Mouse (Mus musculus): ENCODE results near the gene Pnma1.

Gene Pnma1

DNA sequence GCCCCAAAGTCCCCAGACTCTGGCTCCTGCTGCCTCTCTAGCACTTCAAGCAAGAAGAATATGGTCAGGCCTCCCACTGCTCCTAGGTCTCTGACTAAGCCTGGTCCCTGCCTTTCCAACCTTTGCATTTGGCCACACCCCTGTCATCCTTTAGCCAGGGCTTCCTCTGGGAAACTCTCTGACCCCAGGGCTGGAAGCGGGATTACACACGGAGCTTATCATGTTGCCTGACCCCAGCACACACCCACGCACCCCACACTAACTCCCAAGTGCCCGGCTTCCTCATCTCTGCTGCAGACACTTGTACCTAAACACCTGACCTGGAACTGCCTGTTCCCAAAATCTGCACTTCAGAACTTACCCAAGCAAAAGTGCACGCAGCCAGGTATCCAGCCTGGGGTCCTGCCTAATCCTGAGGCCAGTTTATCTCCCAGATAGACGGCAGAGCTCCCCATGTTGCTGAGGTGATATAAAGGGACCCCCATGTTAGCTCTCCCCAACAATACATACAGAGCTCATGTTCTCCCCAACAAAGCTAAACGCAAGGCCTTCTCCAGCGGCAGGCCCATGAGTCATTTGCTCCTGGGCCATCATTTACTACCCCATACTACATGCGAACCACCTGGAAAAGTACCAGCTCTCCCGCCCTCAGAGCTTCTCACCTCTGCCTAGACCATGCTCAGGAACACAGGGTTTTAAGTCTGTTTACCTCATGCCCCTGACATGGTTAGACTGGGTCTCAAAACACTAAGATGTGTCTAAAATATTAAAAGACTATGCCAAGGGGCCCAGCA lies 30.6 kb upstream of the Pnma1 start:
- no peak for DNase-seq (ENCODE audit: extremely low spot score, low read depth, low spot score)

DNA sequence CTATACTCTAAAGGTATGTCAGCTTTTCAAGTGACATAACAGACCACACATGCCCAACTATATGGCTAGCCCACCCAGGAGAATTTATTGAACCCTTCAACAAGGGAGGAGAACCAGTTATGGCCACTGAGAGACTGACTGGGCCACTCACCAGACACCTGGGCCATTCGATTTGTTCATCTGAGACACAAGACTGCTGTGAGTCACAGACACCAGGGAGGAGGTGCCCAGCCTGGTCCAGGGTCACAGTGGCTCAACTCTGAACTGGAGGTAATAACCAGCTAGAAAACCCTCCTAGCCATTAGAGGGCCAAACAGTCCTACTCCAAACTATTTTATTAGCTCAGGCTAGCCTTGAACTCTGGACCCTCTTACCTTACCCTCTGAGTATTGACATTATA lies 29.8 kb upstream of the Pnma1 start:
- no peak for DNase-seq (ENCODE audit: extremely low spot score, low read depth, low spot score)

DNA sequence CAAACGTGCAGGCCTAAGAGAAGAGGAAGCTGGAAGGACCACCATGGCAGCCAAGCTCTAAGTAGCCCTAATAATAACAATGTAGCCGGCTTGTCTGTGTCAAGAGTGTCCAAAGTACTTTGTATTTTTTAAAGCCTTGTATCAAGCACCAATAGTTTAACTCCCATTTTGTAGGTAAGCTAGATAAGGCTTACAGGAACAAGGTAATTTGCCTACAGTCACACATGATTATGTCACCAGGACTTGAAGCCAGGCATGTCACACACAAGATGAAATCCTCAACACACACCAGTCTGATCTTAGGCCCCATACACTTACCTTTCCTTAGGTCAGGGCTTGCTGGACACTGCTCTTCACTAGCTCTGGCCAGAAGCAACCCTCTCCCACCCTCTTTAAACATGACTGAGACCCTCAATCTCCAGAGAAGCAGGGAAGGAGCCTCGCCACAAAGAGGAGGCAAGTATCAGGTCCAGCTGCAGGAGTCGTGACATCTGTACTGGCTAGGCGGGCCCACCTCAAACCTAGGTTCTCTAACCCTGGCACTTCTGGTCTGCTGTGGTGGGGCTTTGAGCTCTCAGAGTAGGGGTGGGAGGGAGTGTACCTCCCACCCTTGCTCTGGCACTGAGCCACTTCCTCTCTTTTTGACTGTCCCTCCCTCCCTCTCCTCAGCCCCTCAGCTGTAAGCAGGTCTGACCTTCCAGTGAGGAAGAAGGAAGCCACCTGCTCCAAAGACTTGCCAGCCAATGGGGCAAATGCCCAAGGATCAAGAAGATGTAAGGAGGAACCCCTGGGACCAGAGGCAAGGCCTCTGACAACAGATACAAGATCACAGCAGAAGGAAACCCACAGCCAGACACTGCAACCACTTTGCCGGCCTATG lies 28.8 kb upstream of the Pnma1 start:
- DNase-seq (ENCODE audit: extremely low spot score, low read depth, low spot score): no peak

DNA sequence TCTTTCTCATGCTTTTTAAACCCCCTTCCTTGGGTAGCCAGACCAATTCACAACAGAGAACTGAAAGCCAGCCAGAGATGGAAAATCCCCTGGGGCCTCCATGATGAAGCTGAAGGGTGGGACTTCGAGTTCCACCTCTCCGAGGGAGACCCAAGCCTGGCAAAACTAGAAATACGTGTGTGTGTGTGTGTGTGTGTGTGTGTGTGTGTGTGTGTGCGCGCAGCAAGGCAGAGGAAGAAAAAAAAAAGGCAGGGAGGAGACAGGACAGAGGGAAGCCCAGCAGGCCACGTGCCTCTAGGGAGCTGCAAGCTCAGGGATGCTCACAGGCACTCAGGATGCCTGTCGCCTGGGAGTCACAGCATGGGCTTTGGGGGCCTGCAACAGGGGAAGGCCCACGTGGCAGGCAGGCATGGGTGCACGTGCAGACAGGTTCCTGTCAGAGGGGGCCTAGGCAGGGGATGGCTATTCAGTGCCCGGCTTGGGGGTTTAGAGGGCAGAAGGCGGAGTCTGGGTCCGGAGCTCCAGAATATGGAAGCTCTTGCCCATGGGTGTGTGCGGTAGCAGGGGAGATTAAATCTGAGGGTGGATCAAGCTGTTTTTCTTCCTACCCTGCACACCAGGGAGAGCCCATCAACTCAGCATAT lies 28.0 kb upstream of the Pnma1 start:
- DNase-seq (ENCODE audit: extremely low spot score, low read depth, low spot score): no peak

DNA sequence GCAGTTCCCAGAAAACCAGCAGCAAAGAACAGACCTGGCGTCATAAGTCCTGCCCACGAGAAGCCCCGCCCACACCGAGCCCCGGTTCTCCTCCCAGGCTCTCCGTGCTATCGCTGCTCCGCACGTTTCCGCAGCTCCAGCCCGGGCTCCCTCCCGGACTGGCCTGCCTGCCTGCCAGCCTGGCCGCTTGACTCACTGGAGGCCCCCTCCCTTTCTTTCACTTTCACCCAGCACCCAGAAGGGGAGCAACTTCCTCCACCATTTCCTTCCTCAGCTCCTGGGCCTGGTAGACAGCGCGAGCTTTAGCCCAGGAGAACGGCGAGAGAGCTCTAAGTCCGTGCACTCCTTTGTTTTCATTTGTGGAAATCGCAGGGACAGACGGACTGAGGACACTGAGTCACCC lies 27.4 kb upstream of the Pnma1 start:
- no peak for DNase-seq (ENCODE audit: extremely low spot score, low read depth, low spot score)

DNA sequence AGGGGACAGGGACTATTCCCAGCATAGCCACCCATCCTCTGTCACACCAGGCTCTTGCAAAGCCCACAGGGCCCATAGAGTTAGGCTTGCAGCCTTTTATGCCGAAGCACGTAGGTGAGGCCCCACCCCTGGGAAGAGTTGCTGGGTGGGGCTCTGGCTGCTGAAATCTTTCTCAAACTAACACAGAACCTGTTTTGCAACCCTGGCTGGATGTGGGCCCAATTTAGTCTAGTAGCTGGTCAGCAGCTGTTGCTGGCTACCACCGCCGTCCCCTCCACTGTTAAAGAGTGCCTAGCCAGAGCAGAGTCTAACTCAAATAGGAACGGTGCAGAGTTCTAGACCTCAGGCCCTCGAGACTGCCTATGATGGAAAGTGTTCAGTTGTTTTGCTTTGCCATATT lies 26.6 kb upstream of the Pnma1 start:
- no peak for DNase-seq (ENCODE audit: extremely low spot score, low read depth, low spot score)

DNA sequence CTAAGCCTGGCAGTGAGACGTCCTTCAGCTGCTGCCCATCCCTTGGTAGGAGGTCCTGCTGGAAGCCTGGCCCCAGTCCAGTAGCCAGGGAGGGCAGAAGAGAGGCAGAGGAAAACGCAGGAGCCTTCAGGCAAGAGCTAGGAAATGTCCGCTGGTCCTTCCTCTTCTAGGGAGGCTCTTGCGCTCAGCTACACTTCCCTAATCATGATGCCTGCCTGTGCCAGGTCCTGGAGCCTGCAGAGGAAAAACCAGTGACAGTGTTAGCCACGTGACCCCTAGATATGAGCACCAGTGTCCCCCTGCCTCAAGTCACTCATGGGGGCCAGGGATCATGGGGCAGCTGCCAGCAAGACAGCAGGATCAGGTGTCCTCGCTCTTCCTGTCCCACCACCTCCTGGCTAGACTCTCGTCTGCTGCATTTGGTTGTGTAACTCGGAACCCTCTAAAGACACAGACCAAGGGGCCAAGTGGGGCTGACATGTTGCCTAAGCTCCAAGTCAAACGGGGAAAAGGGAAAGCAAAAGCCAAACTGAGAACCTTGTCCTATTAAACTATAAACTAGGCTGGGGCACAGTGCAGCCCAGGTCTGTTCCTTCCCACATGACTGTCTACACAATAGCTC lies 26.0 kb upstream of the Pnma1 start:
- no peak for DNase-seq (ENCODE audit: extremely low spot score, low read depth, low spot score)

DNA sequence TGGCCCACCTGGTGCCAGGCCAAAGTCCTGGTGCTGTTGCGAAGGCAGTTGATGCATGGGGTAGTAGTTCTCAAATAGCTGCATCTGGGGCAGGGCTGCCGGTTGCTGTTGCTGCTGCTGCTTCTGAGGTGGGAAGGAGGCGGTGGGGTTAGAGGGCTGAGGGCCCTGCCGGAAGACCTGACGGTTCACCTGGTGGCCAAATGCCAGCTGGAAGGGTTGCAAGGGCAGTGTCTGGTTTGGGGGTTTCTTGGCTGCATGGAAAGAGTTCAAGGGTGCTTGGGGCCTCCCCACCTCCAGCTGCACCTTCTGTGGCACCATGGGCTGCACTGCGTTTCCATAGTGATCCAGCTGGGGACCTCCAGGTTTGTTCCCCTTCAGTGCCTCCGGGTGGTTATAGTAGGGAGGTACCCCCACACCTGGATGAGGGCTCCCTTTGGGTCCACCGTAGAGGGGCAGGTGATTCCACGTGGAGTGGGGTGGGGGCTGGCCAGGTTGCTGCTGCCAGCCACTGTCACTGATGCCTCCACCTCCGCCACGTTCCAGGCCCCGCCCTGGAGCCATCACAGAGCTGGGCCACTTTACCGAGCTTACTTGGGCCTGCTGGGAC lies 25.1 kb upstream of the Pnma1 start:
- DNase-seq (ENCODE audit: extremely low spot score, low read depth, low spot score): no peak

DNA sequence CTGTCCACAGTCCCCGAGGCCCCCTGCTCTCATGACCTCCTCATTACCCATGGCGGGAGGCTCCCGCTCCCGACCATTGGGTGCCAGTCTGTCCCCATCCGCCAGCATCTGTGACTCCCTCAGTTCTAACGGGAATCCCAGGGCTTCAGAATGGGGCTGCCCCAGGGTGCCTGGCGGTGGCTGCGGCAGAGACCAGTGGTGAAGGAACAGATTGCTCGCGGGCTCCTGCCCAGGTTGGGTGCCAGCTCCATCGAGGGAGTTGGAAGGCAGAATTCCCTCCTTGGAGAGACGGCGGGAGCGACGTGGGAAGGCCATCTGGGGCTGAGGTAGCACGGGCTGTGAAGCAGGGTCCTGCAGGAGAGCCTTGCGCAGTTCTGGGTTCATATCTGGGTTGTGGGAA lies 24.6 kb upstream of the Pnma1 start:
- no peak for DNase-seq (ENCODE audit: extremely low spot score, low read depth, low spot score)

DNA sequence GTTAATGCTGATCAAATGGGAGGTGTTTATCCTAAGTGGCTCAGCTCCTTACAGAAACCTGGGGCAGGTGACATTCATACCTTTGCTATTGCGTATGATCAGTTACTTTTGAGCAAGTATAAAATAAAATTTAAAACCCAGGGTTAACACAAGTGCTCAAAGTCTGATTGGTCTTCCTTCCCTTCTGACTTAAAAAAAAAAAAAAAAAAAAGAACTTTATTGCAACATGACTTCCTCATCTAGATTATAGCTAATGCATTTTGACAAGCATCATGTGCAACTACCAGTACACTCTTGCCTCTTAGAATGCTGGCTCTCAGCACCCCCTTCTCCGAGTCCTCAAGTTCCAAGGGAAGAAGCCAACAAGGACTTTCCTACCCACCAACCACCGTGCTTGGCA lies 23.9 kb upstream of the Pnma1 start:
- DNase-seq (ENCODE audit: extremely low spot score, low read depth, low spot score): no peak

DNA sequence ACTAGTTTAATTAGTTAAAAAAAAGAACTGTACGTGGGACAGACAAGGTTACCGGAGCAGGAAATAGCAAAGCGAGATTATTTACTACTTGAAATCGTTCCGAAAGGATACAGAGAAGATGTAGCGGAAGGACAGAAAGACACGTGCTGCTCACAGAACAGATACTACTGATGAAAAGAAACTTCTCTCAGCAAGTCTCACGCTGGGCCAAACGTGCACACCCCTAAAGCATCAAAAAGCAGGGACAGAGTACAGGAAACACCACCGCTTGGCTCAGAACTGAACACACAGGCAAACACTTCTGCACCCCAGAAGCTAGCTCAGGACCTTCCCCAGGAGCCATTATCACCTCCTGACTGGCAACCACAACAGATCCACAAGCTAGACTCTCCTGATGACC lies 22.3 kb upstream of the Pnma1 start:
- no peak for DNase-seq (ENCODE audit: extremely low spot score, low read depth, low spot score)

DNA sequence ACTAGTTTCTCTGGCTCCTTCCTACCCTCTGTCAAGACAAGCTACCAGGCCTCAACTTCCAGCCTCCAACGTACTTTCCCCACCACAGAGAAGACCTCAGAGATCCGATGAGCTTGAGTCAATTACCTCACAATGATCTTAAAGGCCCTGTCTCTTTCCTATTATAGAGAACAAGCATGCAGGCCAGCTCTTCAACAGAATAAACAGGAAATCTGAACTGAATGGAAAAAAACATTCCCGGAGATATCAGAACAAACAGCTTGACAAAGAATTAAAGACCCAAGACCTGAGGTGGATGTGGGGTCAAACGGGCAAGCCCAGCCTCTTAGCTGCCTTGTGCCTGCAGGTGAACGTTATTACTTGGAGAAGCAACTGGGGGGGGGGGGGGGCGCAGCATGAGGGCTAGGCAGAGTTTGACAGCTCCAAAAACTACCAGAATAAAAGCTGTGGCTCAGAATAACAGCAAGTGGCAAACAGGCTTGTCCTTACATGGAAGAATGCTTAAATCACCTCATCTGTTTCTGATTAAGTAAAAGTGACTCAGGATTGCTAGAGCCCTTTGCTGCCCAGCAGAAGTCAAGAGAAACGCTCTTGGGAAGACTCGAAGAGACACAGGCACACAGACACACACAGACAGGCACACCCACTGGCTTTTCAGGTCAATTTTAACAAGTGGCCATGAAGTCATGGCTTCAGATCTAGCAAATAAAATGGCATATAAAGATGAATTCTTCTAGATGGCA lies 17.5 kb upstream of the Pnma1 start:
- no peak for DNase-seq (ENCODE audit: extremely low spot score, low read depth, low spot score)

DNA sequence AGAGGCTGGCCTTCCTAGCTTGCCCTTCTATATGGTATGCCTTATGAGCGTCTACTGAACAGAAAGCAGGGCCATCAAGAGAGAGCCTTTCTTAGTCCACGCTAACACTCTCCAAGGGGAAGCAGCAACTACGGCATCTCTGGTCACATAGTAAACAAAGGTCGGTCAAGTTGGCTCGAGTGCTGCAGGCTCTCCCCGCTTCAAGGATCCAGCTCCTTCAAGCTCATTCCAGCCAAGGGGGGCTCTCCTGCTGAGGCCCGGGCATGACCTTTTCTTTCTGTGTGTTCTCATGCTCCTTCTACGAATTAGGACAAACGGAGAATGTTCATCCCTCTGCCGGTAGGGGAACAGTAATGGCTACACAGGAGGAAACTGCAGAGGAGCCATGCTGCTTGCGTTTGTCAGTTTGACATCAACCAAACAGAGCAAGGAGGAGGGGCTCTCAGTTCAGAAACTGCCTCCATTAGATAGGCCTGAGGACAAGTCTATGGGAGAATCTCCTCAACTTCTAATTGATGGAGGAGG lies 15.4 kb upstream of the Pnma1 start:
- no peak for DNase-seq (ENCODE audit: extremely low spot score, low read depth, low spot score)

DNA sequence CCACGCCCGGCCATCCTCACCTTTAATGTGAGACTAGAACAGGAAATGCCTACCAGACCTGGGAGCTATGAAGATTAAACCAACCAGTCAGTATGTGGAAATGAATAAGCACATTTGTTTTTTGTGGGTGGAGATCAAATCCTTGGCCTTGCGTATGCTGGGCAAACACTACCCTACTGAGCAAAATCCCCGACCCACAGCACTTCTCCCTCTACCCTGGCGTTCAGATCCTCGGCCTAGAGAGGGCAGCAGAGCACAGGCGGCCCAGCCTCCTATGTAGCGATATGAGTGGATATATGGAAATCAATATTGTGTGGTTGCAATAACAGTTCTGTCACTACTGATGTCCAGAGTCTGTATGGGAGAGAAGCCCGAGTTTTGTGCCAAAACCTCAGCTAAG lies 14.8 kb upstream of the Pnma1 start:
- DNase-seq (ENCODE audit: extremely low spot score, low read depth, low spot score): no peak

DNA sequence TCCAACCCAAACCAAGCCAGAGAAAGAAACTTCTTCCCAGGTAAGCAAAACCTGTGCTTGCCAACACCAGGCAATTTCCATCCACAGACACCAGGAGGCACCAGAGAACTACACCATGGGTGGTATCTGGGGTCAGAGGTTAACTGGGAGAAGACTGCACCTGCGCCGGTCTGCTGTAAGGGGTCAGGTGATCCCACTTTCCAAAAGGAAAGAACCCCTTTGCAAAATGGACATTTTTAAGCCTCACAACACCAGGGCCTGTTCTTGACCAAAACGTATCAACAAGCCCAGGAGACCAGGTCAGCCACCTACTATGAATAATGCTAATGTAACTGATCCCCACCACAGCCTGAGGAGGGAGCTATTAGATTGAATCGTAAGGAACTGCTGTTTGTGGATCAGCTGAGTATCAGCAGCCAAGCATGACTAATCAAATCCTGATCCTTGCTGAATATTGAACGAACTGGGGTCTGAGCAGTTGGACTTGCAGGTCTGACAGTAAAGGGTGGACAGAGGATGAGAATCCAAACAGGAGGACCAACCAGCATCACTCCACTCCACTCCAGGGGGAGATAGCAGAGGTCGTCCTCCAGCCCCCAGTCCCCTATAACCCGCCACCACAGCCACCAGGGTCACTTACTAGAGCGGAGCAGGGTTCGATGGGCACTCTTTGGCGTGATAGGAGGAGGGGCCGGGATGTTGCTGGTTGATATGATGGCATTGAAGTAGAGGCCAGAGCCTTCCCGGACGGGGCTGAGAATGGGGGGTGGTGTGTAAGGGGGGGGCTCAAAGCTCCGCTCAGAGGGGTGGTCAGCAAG lies 13.5 kb upstream of the Pnma1 start:
- no peak for DNase-seq (ENCODE audit: extremely low spot score, low read depth, low spot score)

DNA sequence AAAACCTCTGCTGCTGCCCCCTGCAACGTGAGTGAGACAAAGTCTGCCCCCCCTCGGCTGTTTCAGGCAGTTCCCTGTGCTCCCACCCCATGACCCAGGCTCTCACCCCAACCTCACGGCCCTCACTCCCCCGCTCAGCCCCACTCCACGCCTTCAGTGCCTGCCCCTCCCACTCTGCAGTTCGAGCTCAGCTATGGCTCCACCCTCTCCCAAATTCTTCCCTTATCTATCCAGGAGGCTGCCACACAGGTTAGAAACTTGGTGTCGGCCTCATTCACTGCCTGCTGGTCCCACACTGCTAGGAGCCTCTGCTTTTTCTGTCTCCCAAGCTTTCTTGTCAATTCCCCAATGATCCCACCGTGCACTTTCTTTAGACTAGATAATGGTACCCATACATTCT lies 12.8 kb upstream of the Pnma1 start:
- no peak for DNase-seq (ENCODE audit: extremely low spot score, low read depth, low spot score)

DNA sequence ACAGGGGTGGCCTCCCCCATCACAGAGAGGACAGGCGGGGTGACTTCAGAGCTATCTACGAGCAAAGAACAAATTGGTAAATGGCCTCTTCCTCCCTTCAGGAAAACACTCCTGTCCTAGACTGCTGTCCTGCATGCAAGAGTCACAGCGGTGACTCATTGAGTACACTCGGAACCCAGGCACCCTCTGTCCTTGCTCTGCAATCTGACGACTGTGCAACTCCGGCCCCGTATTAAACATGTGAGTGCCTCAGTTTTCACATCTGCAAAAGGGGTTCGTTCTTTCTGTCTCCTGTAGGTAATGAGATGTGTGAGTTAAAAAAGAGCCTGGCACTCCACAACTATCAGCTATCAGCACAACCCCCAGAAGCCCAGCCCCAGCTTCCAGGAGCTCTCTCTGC lies 12.2 kb upstream of the Pnma1 start:
- no peak for DNase-seq (ENCODE audit: extremely low spot score, low read depth, low spot score)

DNA sequence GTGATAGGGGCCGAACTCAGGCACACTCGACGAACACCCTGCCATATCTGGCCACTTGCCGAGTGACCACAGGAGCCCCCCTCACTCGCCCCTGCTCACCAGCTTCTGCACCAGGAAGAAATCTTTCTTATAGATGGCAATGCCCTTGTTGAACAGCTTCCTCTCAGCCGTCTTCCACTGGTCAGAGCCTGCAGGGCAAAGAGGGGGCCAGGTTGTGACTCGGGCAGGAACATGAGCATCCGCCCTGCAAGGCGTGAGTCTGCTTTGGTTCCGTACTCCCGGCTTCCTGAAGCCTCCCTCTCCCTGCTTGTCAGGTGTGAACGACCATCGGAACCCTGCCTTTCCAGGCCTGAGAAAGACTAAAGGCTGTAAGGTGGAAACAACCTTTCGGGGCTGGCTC lies 9.9 kb upstream of the Pnma1 start:
- no peak for DNase-seq (ENCODE audit: extremely low spot score, low read depth, low spot score)

DNA sequence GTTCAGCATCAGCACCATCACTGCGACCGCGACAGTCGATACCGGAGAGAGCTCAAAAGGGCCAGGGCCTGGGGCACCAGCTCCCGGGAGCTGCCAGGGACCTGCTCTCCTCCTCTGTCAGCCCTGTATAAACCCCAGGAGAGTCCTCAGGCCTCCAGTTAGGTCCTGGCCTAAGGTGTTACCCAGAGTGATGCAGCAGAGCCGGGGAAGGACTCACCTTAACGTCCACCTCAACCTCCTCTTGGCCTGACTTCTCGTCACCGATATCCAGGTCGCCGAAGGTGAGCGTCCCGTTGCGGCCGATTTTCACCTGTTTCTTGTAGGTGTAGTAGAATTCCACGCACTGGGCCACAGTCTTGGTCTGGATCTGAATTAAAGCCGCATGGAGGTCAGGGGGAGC lies 7.9 kb upstream of the Pnma1 start:
- DNase-seq (ENCODE audit: extremely low spot score, low read depth, low spot score): no peak
